Mouse (Mus musculus): ENCODE measurements at regions not wholly inside any gene's neighbourhood (a gene's known extent, or its start where the extent isn't known, plus 50 kb on each side); places are given as distances from the start of the nearest gene placed in this dataset.

GRCm38 (mm10) chr8:29460119-29460518, 2012.6 kb downstream of the Poteg start:
- H3K9me3 ChIP-seq (ENCODE audit: control insufficient read depth, low read length), result no peaks in the 10 kb centered on the region
- H3K4me2 ChIP-seq (ENCODE audit: low read length), result no peak overlapping the region
- ATAC-seq (ENCODE audit: low FRiP score, low TSS enrichment) (no peak), DNase-seq (no peak)
- H3K9ac ChIP-seq (replicated peaks; ENCODE audit: low read length), result no peak overlapping the region
- H3K27me3 ChIP-seq (ENCODE audit: control insufficient read depth, insufficient read depth, low read length), result no peaks in the 10 kb centered on the region
- no peaks in the 10 kb centered on the region for H3K36me3 ChIP-seq (ENCODE audit: control insufficient read depth, insufficient read depth, low read length)
- WGBS, result 31% methylated on average over 1 of the region's 1 CpGs
- no peak overlapping the region for H3K27ac ChIP-seq (replicated peaks; ENCODE audit: low read depth, low read length)
- no peak overlapping the region for H3K4me3 ChIP-seq (replicated peaks; ENCODE audit: low read depth, low read length)
- H3K4me1 ChIP-seq (ENCODE audit: control insufficient read depth, insufficient read depth, low read length), result no peaks in the 10 kb centered on the region

- Histone ChIP-seq H3K27me3 (ENCODE audit: control insufficient read depth, insufficient read depth, low read length) (no peaks in the 10 kb centered on the region), H3K4me2 (ENCODE audit: low read length) (no peak overlapping the region), H3K36me3 (ENCODE audit: control insufficient read depth, insufficient read depth, low read length) (no peaks in the 10 kb centered on the region), H3K4me1 (ENCODE audit: control insufficient read depth, insufficient read depth, low read length) (no peaks in the 10 kb centered on the region), H3K4me3 (replicated peaks; ENCODE audit: low read depth, low read length) (no peak overlapping the region), H3K9me3 (ENCODE audit: control insufficient read depth, low read length) (no peaks in the 10 kb centered on the region), H3K27ac (replicated peaks; ENCODE audit: low read depth, low read length) (no peak overlapping the region), H3K9ac (replicated peaks; ENCODE audit: low read length) (no peak overlapping the region)
- WGBS, result 88% methylated on average over 2 of the region's 2 CpGs
- no peak for DNase-seq
- no peak for ATAC-seq (ENCODE audit: low FRiP score, low TSS enrichment)
These were observed 2045.5 kb downstream of the Poteg start for GRCm38 (mm10) chr8:29492931-29493330.

GRCm38 (mm10) chr8:29527327-29527726, 2079.9 kb downstream of the Poteg start:
- 91% methylated on average over 1 of the region's 1 CpGs for WGBS
- Histone ChIP-seq H3K4me2 (ENCODE audit: low read length) (no peak overlapping the region), H3K9me3 (ENCODE audit: control insufficient read depth, low read length) (no peaks in the 10 kb centered on the region), H3K9ac (replicated peaks; ENCODE audit: low read length) (no peak overlapping the region), H3K4me3 (replicated peaks; ENCODE audit: low read depth, low read length) (no peak overlapping the region), H3K27ac (replicated peaks; ENCODE audit: low read depth, low read length) (no peak overlapping the region), H3K36me3 (ENCODE audit: control insufficient read depth, insufficient read depth, low read length) (no peaks in the 10 kb centered on the region), H3K27me3 (ENCODE audit: control insufficient read depth, insufficient read depth, low read length) (no peaks in the 10 kb centered on the region), H3K4me1 (ENCODE audit: control insufficient read depth, insufficient read depth, low read length) (no peaks in the 10 kb centered on the region)
- ATAC-seq (ENCODE audit: low FRiP score, low TSS enrichment) (no peak), DNase-seq (no peak)

- Histone ChIP-seq H3K27me3 (ENCODE audit: control insufficient read depth, insufficient read depth, low read length) (no peaks in the 10 kb centered on the region), H3K4me2 (ENCODE audit: low read length) (no peak overlapping the region), H3K9me3 (ENCODE audit: control insufficient read depth, low read length) (no peaks in the 10 kb centered on the region), H3K27ac (replicated peaks; ENCODE audit: low read depth, low read length) (no peak overlapping the region), H3K36me3 (ENCODE audit: control insufficient read depth, insufficient read depth, low read length) (no peaks in the 10 kb centered on the region), H3K4me3 (replicated peaks; ENCODE audit: low read depth, low read length) (no peak overlapping the region), H3K4me1 (ENCODE audit: control insufficient read depth, insufficient read depth, low read length) (no peaks in the 10 kb centered on the region), H3K9ac (replicated peaks; ENCODE audit: low read length) (no peak overlapping the region)
- 72% methylated on average over 4 of the region's 4 CpGs for WGBS
- DNase-seq, result no peak
- ATAC-seq (ENCODE audit: low FRiP score, low TSS enrichment), result no peak
These were observed 2084.1 kb downstream of the Poteg start for GRCm38 (mm10) chr8:29531565-29531964.

GRCm38 (mm10) chr8:29538016-29538415, 2090.5 kb downstream of the Poteg start:
- no peak for ATAC-seq (ENCODE audit: low FRiP score, low TSS enrichment)
- H3K27ac ChIP-seq (replicated peaks; ENCODE audit: low read depth, low read length), result no peak overlapping the region
- 90% methylated on average over 2 of the region's 2 CpGs for WGBS
- no peaks in the 10 kb centered on the region for H3K4me1 ChIP-seq (ENCODE audit: control insufficient read depth, insufficient read depth, low read length)
- no peaks in the 10 kb centered on the region for H3K36me3 ChIP-seq (ENCODE audit: control insufficient read depth, insufficient read depth, low read length)
- no peaks in the 10 kb centered on the region for H3K9me3 ChIP-seq (ENCODE audit: control insufficient read depth, low read length)
- H3K27me3 ChIP-seq (ENCODE audit: control insufficient read depth, insufficient read depth, low read length), result no peaks in the 10 kb centered on the region
- no peak for DNase-seq
- H3K9ac ChIP-seq (replicated peaks; ENCODE audit: low read length), result no peak overlapping the region
- no peak overlapping the region for H3K4me3 ChIP-seq (replicated peaks; ENCODE audit: low read depth, low read length)
- H3K4me2 ChIP-seq (ENCODE audit: low read length), result no peak overlapping the region

- Histone ChIP-seq H3K4me2 (ENCODE audit: low read length) (no peak overlapping the region), H3K4me3 (replicated peaks; ENCODE audit: low read depth, low read length) (no peak overlapping the region), H3K4me1 (ENCODE audit: control insufficient read depth, insufficient read depth, low read length) (no peaks in the 10 kb centered on the region), H3K9me3 (ENCODE audit: control insufficient read depth, low read length) (no peaks in the 10 kb centered on the region), H3K27me3 (ENCODE audit: control insufficient read depth, insufficient read depth, low read length) (no peaks in the 10 kb centered on the region), H3K36me3 (ENCODE audit: control insufficient read depth, insufficient read depth, low read length) (no peaks in the 10 kb centered on the region), H3K27ac (replicated peaks; ENCODE audit: low read depth, low read length) (no peak overlapping the region), H3K9ac (replicated peaks; ENCODE audit: low read length) (no peak overlapping the region)
- no peak for ATAC-seq (ENCODE audit: low FRiP score, low TSS enrichment)
- WGBS, result 84% methylated on average over 3 of the region's 3 CpGs
- no peak for DNase-seq
These were observed 2092.4 kb downstream of the Poteg start for GRCm38 (mm10) chr8:29539856-29540255.

- Histone ChIP-seq H3K4me2 (ENCODE audit: low read length) (no peak overlapping the region), H3K27ac (replicated peaks; ENCODE audit: low read depth, low read length) (no peak overlapping the region), H3K27me3 (ENCODE audit: control insufficient read depth, insufficient read depth, low read length) (no peaks in the 10 kb centered on the region), H3K4me3 (replicated peaks; ENCODE audit: low read depth, low read length) (no peak overlapping the region), H3K9ac (replicated peaks; ENCODE audit: low read length) (no peak overlapping the region), H3K36me3 (ENCODE audit: control insufficient read depth, insufficient read depth, low read length) (no peaks in the 10 kb centered on the region), H3K9me3 (ENCODE audit: control insufficient read depth, low read length) (no peaks in the 10 kb centered on the region), H3K4me1 (ENCODE audit: control insufficient read depth, insufficient read depth, low read length) (no peaks in the 10 kb centered on the region)
- ATAC-seq (ENCODE audit: low FRiP score, low TSS enrichment), result no peak
- 64% methylated on average over 5 of the region's 5 CpGs for WGBS
- no peak for DNase-seq
These were observed 2096.7 kb downstream of the Poteg start for GRCm38 (mm10) chr8:29544142-29544541.

GRCm38 (mm10) chr8:29585671-29586070, 2138.2 kb downstream of the Poteg start:
- DNase-seq (no peak), ATAC-seq (ENCODE audit: low FRiP score, low TSS enrichment) (no peak)
- no peaks in the 10 kb centered on the region for H3K9me3 ChIP-seq (ENCODE audit: control insufficient read depth, low read length)
- no peaks in the 10 kb centered on the region for H3K4me1 ChIP-seq (ENCODE audit: control insufficient read depth, insufficient read depth, low read length)
- no peak overlapping the region for H3K4me3 ChIP-seq (replicated peaks; ENCODE audit: low read depth, low read length)
- H3K27me3 ChIP-seq (ENCODE audit: control insufficient read depth, insufficient read depth, low read length), result no peaks in the 10 kb centered on the region
- WGBS, result 88% methylated on average over 6 of the region's 6 CpGs
- no peaks in the 10 kb centered on the region for H3K36me3 ChIP-seq (ENCODE audit: control insufficient read depth, insufficient read depth, low read length)
- no peak overlapping the region for H3K4me2 ChIP-seq (ENCODE audit: low read length)
- no peak overlapping the region for H3K9ac ChIP-seq (replicated peaks; ENCODE audit: low read length)
- no peak overlapping the region for H3K27ac ChIP-seq (replicated peaks; ENCODE audit: low read depth, low read length)

- H3K27ac ChIP-seq (replicated peaks; ENCODE audit: low read depth, low read length), result no peak overlapping the region
- DNase-seq (no peak), ATAC-seq (ENCODE audit: low FRiP score, low TSS enrichment) (no peak)
- no peak overlapping the region for H3K4me2 ChIP-seq (ENCODE audit: low read length)
- no peak overlapping the region for H3K4me3 ChIP-seq (replicated peaks; ENCODE audit: low read depth, low read length)
- WGBS, result 79% methylated on average over 9 of the region's 9 CpGs
- H3K27me3 ChIP-seq (ENCODE audit: control insufficient read depth, insufficient read depth, low read length), result no peaks in the 10 kb centered on the region
- no peaks in the 10 kb centered on the region for H3K36me3 ChIP-seq (ENCODE audit: control insufficient read depth, insufficient read depth, low read length)
- H3K9me3 ChIP-seq (ENCODE audit: control insufficient read depth, low read length), result no peaks in the 10 kb centered on the region
- H3K4me1 ChIP-seq (ENCODE audit: control insufficient read depth, insufficient read depth, low read length), result no peaks in the 10 kb centered on the region
- H3K9ac ChIP-seq (replicated peaks; ENCODE audit: low read length), result no peak overlapping the region
These were observed 2146.7 kb downstream of the Poteg start for GRCm38 (mm10) chr8:29594129-29594528.
